Mouse (Mus musculus): ENCODE data around the gene Ckap5.

Gene Ckap5

DNA sequence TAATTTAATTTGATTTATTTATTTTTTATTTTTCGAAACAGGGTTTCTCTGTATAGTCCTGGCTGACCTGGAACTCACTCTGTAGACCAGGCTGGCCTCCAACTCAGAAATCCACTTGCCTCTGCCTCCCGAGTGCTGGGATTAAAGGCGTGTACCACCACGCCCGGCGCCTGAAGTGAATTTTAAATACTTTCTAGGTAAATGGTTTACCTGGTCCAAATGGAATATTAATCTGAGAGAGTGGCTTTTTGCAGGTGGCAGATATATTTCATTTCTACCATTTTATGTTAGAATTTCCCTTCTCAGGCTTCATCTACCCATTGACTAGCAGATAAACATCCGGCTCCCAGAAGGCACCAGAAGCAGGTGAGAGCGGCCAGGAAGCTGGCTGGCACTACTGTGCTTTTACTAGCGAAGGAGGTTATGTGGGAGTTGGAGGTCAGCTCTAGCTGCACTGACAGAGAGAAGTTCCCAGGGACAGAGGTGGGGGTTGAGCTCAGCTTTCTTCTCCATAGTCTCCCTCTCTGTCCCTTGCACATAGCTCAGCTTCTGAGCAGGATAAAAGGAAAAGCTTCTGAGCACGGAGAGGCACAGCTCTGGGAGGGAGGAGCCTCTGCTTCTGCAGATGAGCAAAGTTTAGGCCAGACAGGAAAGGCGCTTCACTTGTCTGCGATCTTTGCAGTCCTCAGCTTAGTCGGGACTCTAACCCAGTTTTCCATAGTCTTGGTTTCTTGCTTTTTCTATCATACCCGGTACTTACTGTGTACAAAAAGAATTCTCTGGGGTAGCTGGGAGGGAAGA is 125.1 kb downstream of the Ckap5 start:
- DNase-seq (ENCODE audit: extremely low read depth, low read depth, low spot score) = no peak

- DNase-seq (ENCODE audit: extremely low read depth, low read depth, low spot score) = no peak
These were observed 126.3 kb downstream of the Ckap5 start for GRCm38 (mm10) chr2:91652863-91653262.

DNA sequence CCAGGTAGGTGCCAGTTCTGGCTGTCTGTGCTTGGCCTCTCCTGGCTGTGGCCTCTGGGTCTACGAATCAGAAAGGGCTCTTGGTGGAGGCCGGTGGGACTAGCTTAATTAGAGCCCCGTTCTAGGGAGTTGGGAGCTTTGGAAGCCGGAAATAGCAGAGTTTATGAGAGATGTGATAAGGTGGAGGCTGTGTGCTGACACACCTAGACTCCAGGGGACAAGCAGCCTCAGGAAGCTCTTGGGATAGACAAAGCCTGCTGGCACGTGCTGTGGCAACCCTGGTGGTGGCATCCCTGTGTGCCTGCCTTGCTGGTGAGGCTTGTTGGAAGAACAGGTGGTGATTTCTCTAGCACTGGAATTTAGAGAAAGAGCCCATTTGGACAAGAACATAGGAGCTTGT is 128.8 kb downstream of the Ckap5 start:
- DNase-seq (ENCODE audit: extremely low read depth, low read depth, low spot score) = no peak

GRCm38 (mm10) chr2:91655827-91656226 is 129.3 kb downstream of the Ckap5 start:
- no peak for DNase-seq (ENCODE audit: extremely low read depth, low read depth, low spot score)

DNA sequence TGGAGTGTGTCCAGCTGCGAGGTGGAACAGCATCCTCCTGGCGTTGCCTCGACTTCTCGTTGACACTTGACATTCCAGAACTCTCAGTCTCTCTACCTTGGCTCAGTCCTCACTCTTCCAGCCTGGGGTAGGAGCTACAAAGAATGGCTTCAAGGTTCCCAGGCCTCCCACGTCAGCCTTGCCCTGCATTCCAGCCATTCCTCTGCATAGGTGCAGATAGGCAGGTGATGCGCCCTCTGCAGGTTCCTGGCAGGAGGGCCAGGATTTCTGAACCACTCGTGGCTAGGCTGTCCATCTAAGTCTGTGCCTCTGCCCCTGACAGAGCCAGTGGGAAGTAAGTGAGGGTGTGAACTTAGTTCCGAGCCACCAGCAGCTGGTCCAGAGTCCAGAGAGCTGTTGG is 130.2 kb downstream of the Ckap5 start:
- DNase-seq (ENCODE audit: extremely low read depth, low read depth, low spot score) = no peak

- no peak for DNase-seq (ENCODE audit: extremely low read depth, low read depth, low spot score)
These were observed 133.1 kb downstream of the Ckap5 start for GRCm38 (mm10) chr2:91659657-91660056.

DNA sequence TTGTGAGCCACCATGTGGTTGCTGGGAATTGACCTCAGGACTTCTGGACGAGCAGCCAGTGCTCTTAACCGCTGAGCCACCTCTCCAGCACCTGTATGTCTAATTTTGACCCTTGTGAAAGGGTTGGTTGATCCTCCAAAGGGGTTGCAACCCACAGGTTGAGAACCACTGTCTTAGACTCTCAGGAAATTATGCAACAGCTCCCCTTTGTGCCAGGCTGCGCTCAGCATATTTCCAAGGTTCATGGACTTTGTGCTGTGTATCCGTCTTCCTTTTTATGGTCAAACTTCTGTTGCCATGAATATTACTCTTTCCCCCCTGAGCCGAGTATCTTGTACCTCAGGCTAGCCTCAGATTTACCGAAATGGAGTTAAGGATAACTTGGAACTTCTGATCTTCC is 134.4 kb downstream of the Ckap5 start:
- DNase-seq (ENCODE audit: extremely low read depth, low read depth, low spot score) = no peak

- no peak for DNase-seq (ENCODE audit: extremely low read depth, low read depth, low spot score)
These were observed 138.2 kb downstream of the Ckap5 start for GRCm38 (mm10) chr2:91664780-91665179.

GRCm38 (mm10) chr2:91666386-91666910 is 139.9 kb downstream of the Ckap5 start:
- no peak for DNase-seq (ENCODE audit: extremely low read depth, low read depth, low spot score)

DNA sequence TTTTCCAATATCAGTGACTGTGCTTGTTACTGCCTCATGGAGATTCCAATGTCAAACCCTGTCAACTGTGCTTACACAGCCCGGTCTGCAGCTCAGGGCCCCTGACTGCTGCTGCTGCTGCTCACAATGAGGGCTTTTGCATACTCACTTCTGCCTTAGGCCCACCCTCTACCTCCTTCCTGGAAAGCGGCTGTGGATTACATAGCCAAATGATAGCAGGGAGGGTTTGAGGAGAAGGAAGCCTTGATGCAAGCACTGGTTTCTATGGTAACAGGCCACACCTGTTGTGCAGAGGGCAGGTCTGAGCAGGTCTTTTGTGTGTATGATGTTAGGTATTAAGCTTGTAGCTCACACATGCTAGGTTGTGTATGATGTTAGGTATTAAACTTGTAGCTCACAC is 141.2 kb downstream of the Ckap5 start:
- DNase-seq (ENCODE audit: extremely low read depth, low read depth, low spot score) = no peak

DNA sequence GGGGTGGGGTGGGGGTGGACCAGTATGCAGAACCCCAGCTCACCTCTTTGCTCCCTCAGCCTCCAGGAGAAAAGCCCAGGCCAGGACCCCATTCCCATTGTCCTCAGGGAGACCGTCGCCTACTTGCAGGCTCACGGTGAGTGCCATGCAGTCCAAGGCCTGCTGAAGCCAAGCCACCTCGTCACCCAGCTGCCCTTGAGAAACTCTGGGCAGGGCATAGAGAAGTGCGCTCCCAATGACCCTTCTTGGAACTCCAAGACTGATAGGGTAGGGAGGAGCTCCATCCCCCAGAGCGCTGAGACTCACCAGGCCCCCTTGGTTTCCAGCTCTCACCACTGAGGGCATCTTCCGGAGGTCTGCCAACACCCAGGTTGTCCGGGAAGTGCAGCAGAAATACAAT is 142.8 kb downstream of the Ckap5 start:
- no peak for DNase-seq (ENCODE audit: extremely low read depth, low read depth, low spot score)

- no peak for DNase-seq (ENCODE audit: extremely low read depth, low read depth, low spot score)
These were observed 143.5 kb downstream of the Ckap5 start for GRCm38 (mm10) chr2:91670038-91670437.

All from fat pad, adult 2 months (tissue).